Comparison of ENCODE assay signal across 9 mouse cellular contexts in the genomic region with DNA sequence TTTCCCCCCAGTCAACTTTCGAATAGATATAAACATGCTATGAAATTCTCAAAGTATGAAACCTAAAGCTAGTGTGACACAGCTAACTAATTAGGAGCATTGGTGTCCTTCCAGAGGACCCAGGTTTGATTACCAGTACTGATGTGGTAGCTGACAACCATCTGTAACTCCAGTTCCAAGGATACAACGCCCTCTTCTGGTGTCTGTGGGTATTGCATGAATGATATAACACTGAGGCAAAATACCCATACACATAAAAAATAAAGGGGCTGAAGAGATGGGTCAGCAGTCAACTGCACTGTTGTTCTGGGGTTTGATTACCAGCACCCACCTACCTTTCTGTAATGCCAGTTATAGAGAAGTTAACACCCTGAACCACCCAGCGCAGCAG. TPM values are rescaled to one million over a fixed set of nuclear protein-coding genes. Genes with fewer than 3 reads are reported as not detected.
DNase-seq lines count a peak whose midpoint lies in the region; ATAC-seq lines count a peak whose summit lies in the region.
"Had no signal": no experiment of that assay in that cellular context is flagged by ENCODE, and none has a peak within 500 bp of the region (broad histone marks: within the 10 kb centered on the region; RNA-seq: fewer than 3 reads in every experiment).

No protein-coding gene starts in this region.

- no peak overlapping the region for H3K9ac ChIP-seq in limb, embryonic 13.5 days
- H3K9ac ChIP-seq in stomach, embryonic 16.5 days (ENCODE audit: low read length) = no peak overlapping the region
- H3K9ac ChIP-seq: heart, embryonic 15.5 days had no signal

- ATAC-seq in limb, embryonic 13.5 days (ENCODE audit: low FRiP score, low read depth) = no peak
- ATAC-seq in stomach, embryonic 16.5 days (ENCODE audit: insufficient read depth, low FRiP score) = no peak
- ATAC-seq in monocyte, adult 5-6 weeks (replicated peaks; ENCODE audit: insufficient number of reproducible peaks, low FRiP score, low TSS enrichment, poor library complexity, severe bottlenecking) = no peak

- H3K4me1 ChIP-seq in limb, embryonic 13.5 days = peaks cover 29% of the 10 kb centered on the region
- peaks cover 33% of the 10 kb centered on the region for H3K4me1 ChIP-seq in stomach, embryonic 16.5 days (ENCODE audit: control insufficient read depth, insufficient read depth, low read length)

- H3K27me3 ChIP-seq in limb, embryonic 13.5 days = no peaks in the 10 kb centered on the region
- no peaks in the 10 kb centered on the region for H3K27me3 ChIP-seq in stomach, embryonic 16.5 days (ENCODE audit: control insufficient read depth, insufficient read depth, low read length)
- H3K27me3 ChIP-seq: heart, embryonic 15.5 days had no signal

- 0 out of 2 replicates have a peak overlapping the region, but pooled peaks have one; percentile 61 for H3K27ac ChIP-seq in limb, embryonic 13.5 days
- H3K27ac ChIP-seq in stomach, embryonic 16.5 days (ENCODE audit: low read length) = peak overlapping the region; percentile 89

- peaks cover 39% of the 10 kb centered on the region for H3K36me3 ChIP-seq in limb, embryonic 13.5 days
- no peaks in the 10 kb centered on the region; the same call in 1 of the 2 replicates for H3K36me3 ChIP-seq in stomach, embryonic 16.5 days (ENCODE audit: control insufficient read depth, insufficient read depth, low read length)

- H3K9me3 ChIP-seq in limb, embryonic 13.5 days = no peaks in the 10 kb centered on the region
- H3K9me3 ChIP-seq in stomach, embryonic 16.5 days (replicated peaks; ENCODE audit: control insufficient read depth, low read length) = no peaks in the 10 kb centered on the region
- H3K9me3 ChIP-seq: heart, embryonic 15.5 days had no signal

- H3K4me3 ChIP-seq in limb, embryonic 13.5 days = no peak overlapping the region
- no peak overlapping the region for H3K4me3 ChIP-seq in stomach, embryonic 16.5 days (replicated peaks; ENCODE audit: low read length)

- no peak overlapping the region for H3K4me2 ChIP-seq in limb, embryonic 13.5 days (replicated peaks)
- no peak overlapping the region for H3K4me2 ChIP-seq in stomach, embryonic 16.5 days (ENCODE audit: low read depth, low read length)

- DNase-seq in embryo, embryonic 10.5 days (ENCODE audit: low spot score) = peak; percentile 37
- no peak for DNase-seq in embryo, embryonic 9.5 days (ENCODE audit: extremely low spot score)
- peak; percentile 32 for DNase-seq in thymus, postnatal 4 days
- no peak for DNase-seq in thymus, postnatal 25 days
- no peak for DNase-seq in kidney, postnatal 14 days

- WGBS in limb, embryonic 13.5 days = 64% methylated on average over 3 of the region's 3 CpGs
- WGBS in stomach, embryonic 16.5 days = 54% methylated on average over 3 of the region's 3 CpGs

RNA-seq across cellular contexts. Expression of a gene that starts 3.6 kb away (rescaled TPM):
- 117 and 119 TPM in 2 replicates for polyA plus RNA-seq in limb, embryonic 13.5 days (2015; fragmentation: Nextera tagmentation; extraction: Ambion mirVana)
- polyA plus RNA-seq in stomach, embryonic 16.5 days (2015; fragmentation: Nextera tagmentation; extraction: Ambion mirVana) = 48.5 and 55.4 TPM in 2 replicates
- total RNA-seq in monocyte, adult 5-6 weeks (2017) = 76.7 to 192 TPM (median 86.2 TPM) in 3 replicates

RNA-seq across cellular contexts. Expression of a gene that starts 22.5 kb away (rescaled TPM):
- polyA plus RNA-seq in limb, embryonic 13.5 days (2015; fragmentation: Nextera tagmentation; extraction: Ambion mirVana) = 127 and 137 TPM in 2 replicates
- 144 and 148 TPM in 2 replicates for polyA plus RNA-seq in stomach, embryonic 16.5 days (2015; fragmentation: Nextera tagmentation; extraction: Ambion mirVana)
- total RNA-seq in monocyte, adult 5-6 weeks (2017) = 51.4 to 93.3 TPM (median 54.6 TPM) in 3 replicates

RNA-seq across cellular contexts. Expression of a gene that starts 22.7 kb away (rescaled TPM):
- 35.6 and 38.1 TPM in 2 replicates for polyA plus RNA-seq in limb, embryonic 13.5 days (2015; fragmentation: Nextera tagmentation; extraction: Ambion mirVana)
- 29.4 TPM in 2 replicates for polyA plus RNA-seq in stomach, embryonic 16.5 days (2015; fragmentation: Nextera tagmentation; extraction: Ambion mirVana)
- total RNA-seq in monocyte, adult 5-6 weeks (2017) = 19.2 to 55.3 TPM (median 20.9 TPM) in 3 replicates

RNA-seq across cellular contexts. Expression of a gene that starts 25.3 kb away (rescaled TPM):
- 24.0 and 25.6 TPM in 2 replicates for polyA plus RNA-seq in limb, embryonic 13.5 days (2015; fragmentation: Nextera tagmentation; extraction: Ambion mirVana)
- 26.4 and 28.7 TPM in 2 replicates for polyA plus RNA-seq in stomach, embryonic 16.5 days (2015; fragmentation: Nextera tagmentation; extraction: Ambion mirVana)
- 3.1 to 3.8 TPM in 2 of 3 replicates, not detected in the other for total RNA-seq in monocyte, adult 5-6 weeks (2017)

RNA-seq across cellular contexts. Expression of a gene that starts 32.5 kb away (rescaled TPM):
- 24.6 and 24.9 TPM in 2 replicates for polyA plus RNA-seq in limb, embryonic 13.5 days (2015; fragmentation: Nextera tagmentation; extraction: Ambion mirVana)
- 11.8 TPM in 2 replicates for polyA plus RNA-seq in stomach, embryonic 16.5 days (2015; fragmentation: Nextera tagmentation; extraction: Ambion mirVana)
- 1.3 to 3.6 TPM (median 1.5 TPM) in 3 replicates for total RNA-seq in monocyte, adult 5-6 weeks (2017)

Comparison
In these comparisons a context has a peak if more than half of its experiments do, and no peak if none do; other contexts are left out.
1. DNase-seq: peak in embryo, embryonic 10.5 days (single experiment) and thymus, postnatal 4 days (single experiment); none in embryo, embryonic 9.5 days (single experiment), thymus, postnatal 25 days (single experiment) and kidney, postnatal 14 days (single experiment).